In genomic region chr2:142559946-142560345, GRCm38 (mm10) we compare ENCODE assay signal across 21 mouse cellular contexts.
DNase-seq lines count a peak whose midpoint lies in the region; ATAC-seq and TF ChIP-seq lines count a peak whose summit lies in the region.
"Had no signal": no experiment of that assay in that cellular context is flagged by ENCODE, and none has a peak within 500 bp of the region (broad histone marks: within the 10 kb centered on the region; RNA-seq: fewer than 3 reads in every experiment).

No protein-coding gene starts in this region.

- ATAC-seq in forebrain, embryonic 14.5 days, result peak; percentile 36; the same call in 1 of the 2 replicates
- ATAC-seq in forebrain, embryonic 12.5 days (ENCODE audit: low FRiP score), result no peak
- no peak for ATAC-seq in midbrain, embryonic 11.5 days (ENCODE audit: low FRiP score)
- ATAC-seq in midbrain, embryonic 15.5 days (replicated peaks), result no peak
- no peak for ATAC-seq in midbrain, postnatal 0 days (ENCODE audit: low FRiP score)
- no peak for ATAC-seq in liver, embryonic 11.5 days (replicated peaks; ENCODE audit: low FRiP score)
- ATAC-seq: CD4-positive, CD25-positive, alpha-beta regulatory T cell, adult 4 months had no signal

- peak; percentile 64 for DNase-seq in forebrain, embryonic 14.5 days (ENCODE audit: low spot score)
- peak; percentile 81 for DNase-seq in midbrain, embryonic 11.5 days (ENCODE audit: low spot score, missing footprints)
- DNase-seq in embryo, embryonic 11 days, result peak; percentile 35
- peak; percentile 6 for DNase-seq in midbrain, postnatal 0 days (ENCODE audit: low spot score)
- DNase-seq in liver, embryonic 11.5 days (ENCODE audit: low spot score), result no peak
- DNase-seq: adrenal gland, postnatal 25 days; cerebellum, adult 11 months; cerebellum, adult 9-11 months; heart, postnatal 4 days; kidney, adult 2 months; lung, embryonic 14.5 days; retina, postnatal 1 day; right cerebral cortex, postnatal 25 days; thymus, postnatal 14 days had no signal

- no peak overlapping the region; the same call in 1 of the 2 replicates for H3K27ac ChIP-seq in forebrain, embryonic 14.5 days (ENCODE audit: low read depth, low read length)
- H3K27ac ChIP-seq in forebrain, embryonic 12.5 days, result no peak overlapping the region
- H3K27ac ChIP-seq in midbrain, embryonic 11.5 days (ENCODE audit: low read depth, low read length), result peak overlapping the region; percentile 25; the same call in 1 of the 2 replicates
- H3K27ac ChIP-seq in midbrain, embryonic 15.5 days, result no peak overlapping the region
- H3K27ac ChIP-seq in midbrain, postnatal 0 days (ENCODE audit: low read depth, low read length), result no peak overlapping the region
- no peak overlapping the region for H3K27ac ChIP-seq in liver, embryonic 11.5 days (ENCODE audit: low read depth, low read length)
- H3K27ac ChIP-seq: heart, embryonic 10.5 days; kidney, postnatal 0 days; left cerebral cortex, adult 2 months; liver, embryonic 14.5 days had no signal

- no peak overlapping the region for H3K9ac ChIP-seq in forebrain, embryonic 14.5 days (ENCODE audit: low read length)
- H3K9ac ChIP-seq in forebrain, embryonic 12.5 days, result no peak overlapping the region
- no peak overlapping the region for H3K9ac ChIP-seq in midbrain, embryonic 11.5 days (ENCODE audit: low read length)
- H3K9ac ChIP-seq in midbrain, embryonic 15.5 days, result no peak overlapping the region
- no peak overlapping the region for H3K9ac ChIP-seq in midbrain, postnatal 0 days (replicated peaks; ENCODE audit: low read length, poor library complexity, severe bottlenecking)
- H3K9ac ChIP-seq in liver, embryonic 11.5 days (ENCODE audit: low read depth, low read length), result no peak overlapping the region
- H3K9ac ChIP-seq: liver, embryonic 14.5 days; lung, embryonic 14.5 days had no signal

- no peaks in the 10 kb centered on the region for H3K36me3 ChIP-seq in forebrain, embryonic 14.5 days (ENCODE audit: control insufficient read depth, insufficient read depth, low read length)
- no peaks in the 10 kb centered on the region for H3K36me3 ChIP-seq in forebrain, embryonic 12.5 days (replicated peaks)
- no peaks in the 10 kb centered on the region for H3K36me3 ChIP-seq in midbrain, embryonic 11.5 days (ENCODE audit: control insufficient read depth, insufficient read depth, low read length)
- no peaks in the 10 kb centered on the region for H3K36me3 ChIP-seq in midbrain, embryonic 15.5 days (replicated peaks)
- no peaks in the 10 kb centered on the region for H3K36me3 ChIP-seq in midbrain, postnatal 0 days (ENCODE audit: insufficient read depth, low read length)
- no peaks in the 10 kb centered on the region for H3K36me3 ChIP-seq in liver, embryonic 11.5 days (ENCODE audit: control insufficient read depth, insufficient read depth, low read length)
- H3K36me3 ChIP-seq: heart, embryonic 10.5 days had no signal

- TF ChIP-seq CTCF in midbrain, postnatal 0 days (IDR thresholded peaks at IDR 0.05), result no peak

- H3K4me2 ChIP-seq in forebrain, embryonic 14.5 days (ENCODE audit: low read length), result no peak overlapping the region
- no peak overlapping the region for H3K4me2 ChIP-seq in forebrain, embryonic 12.5 days
- H3K4me2 ChIP-seq in midbrain, embryonic 11.5 days, result no peak overlapping the region
- no peak overlapping the region for H3K4me2 ChIP-seq in midbrain, embryonic 15.5 days
- H3K4me2 ChIP-seq in midbrain, postnatal 0 days (ENCODE audit: low read depth, low read length, poor library complexity, severe bottlenecking), result no peak overlapping the region
- H3K4me2 ChIP-seq in liver, embryonic 11.5 days, result no peak overlapping the region
- H3K4me2 ChIP-seq: lung, embryonic 14.5 days had no signal

- H3K27me3 ChIP-seq in forebrain, embryonic 14.5 days (replicated peaks; ENCODE audit: control insufficient read depth, insufficient read depth, low read length), result no peaks in the 10 kb centered on the region
- no peaks in the 10 kb centered on the region; the same call in 1 of the 2 replicates for H3K27me3 ChIP-seq in forebrain, embryonic 12.5 days
- H3K27me3 ChIP-seq in midbrain, embryonic 11.5 days (ENCODE audit: control insufficient read depth, insufficient read depth, low read length), result no peaks in the 10 kb centered on the region
- H3K27me3 ChIP-seq in midbrain, embryonic 15.5 days (replicated peaks), result no peaks in the 10 kb centered on the region
- no peaks in the 10 kb centered on the region for H3K27me3 ChIP-seq in midbrain, postnatal 0 days (ENCODE audit: insufficient read depth, low read length)
- no peaks in the 10 kb centered on the region for H3K27me3 ChIP-seq in liver, embryonic 11.5 days (replicated peaks; ENCODE audit: control insufficient read depth, insufficient read depth, low read length)

- H3K4me1 ChIP-seq in forebrain, embryonic 14.5 days (ENCODE audit: control insufficient read depth, insufficient read depth, low read length), result peaks cover 5% of the 10 kb centered on the region; the same call in 1 of the 2 replicates
- H3K4me1 ChIP-seq in forebrain, embryonic 12.5 days, result peaks cover 11% of the 10 kb centered on the region
- peaks cover 5% of the 10 kb centered on the region; the same call in 1 of the 2 replicates for H3K4me1 ChIP-seq in midbrain, embryonic 11.5 days (ENCODE audit: control insufficient read depth, insufficient read depth, low read length)
- no peaks in the 10 kb centered on the region; the same call in 1 of the 2 replicates for H3K4me1 ChIP-seq in midbrain, embryonic 15.5 days
- H3K4me1 ChIP-seq in midbrain, postnatal 0 days (ENCODE audit: insufficient read depth, low read length), result no peaks in the 10 kb centered on the region
- H3K4me1 ChIP-seq in liver, embryonic 11.5 days (replicated peaks; ENCODE audit: control insufficient read depth, insufficient read depth, low read length), result no peaks in the 10 kb centered on the region
- H3K4me1 ChIP-seq: heart, embryonic 10.5 days had no signal

- H3K9me3 ChIP-seq in forebrain, embryonic 14.5 days (replicated peaks; ENCODE audit: control insufficient read depth, low read length), result no peaks in the 10 kb centered on the region
- H3K9me3 ChIP-seq in forebrain, embryonic 12.5 days, result no peaks in the 10 kb centered on the region
- no peaks in the 10 kb centered on the region for H3K9me3 ChIP-seq in midbrain, embryonic 11.5 days (ENCODE audit: control insufficient read depth, low read length)
- H3K9me3 ChIP-seq in midbrain, embryonic 15.5 days, result no peaks in the 10 kb centered on the region
- H3K9me3 ChIP-seq in midbrain, postnatal 0 days (ENCODE audit: low read length), result no peaks in the 10 kb centered on the region
- no peaks in the 10 kb centered on the region for H3K9me3 ChIP-seq in liver, embryonic 11.5 days (ENCODE audit: control insufficient read depth, low read length)
- H3K9me3 ChIP-seq: heart, embryonic 10.5 days had no signal

- H3K4me3 ChIP-seq in forebrain, embryonic 14.5 days (ENCODE audit: low read depth, low read length), result no peak overlapping the region
- no peak overlapping the region for H3K4me3 ChIP-seq in forebrain, embryonic 12.5 days (replicated peaks)
- no peak overlapping the region for H3K4me3 ChIP-seq in midbrain, embryonic 11.5 days (ENCODE audit: low read depth, low read length)
- no peak overlapping the region for H3K4me3 ChIP-seq in midbrain, embryonic 15.5 days
- no peak overlapping the region for H3K4me3 ChIP-seq in midbrain, postnatal 0 days (ENCODE audit: low read depth, low read length)
- H3K4me3 ChIP-seq in liver, embryonic 11.5 days (ENCODE audit: low read depth, low read length), result no peak overlapping the region
- H3K4me3 ChIP-seq: heart, embryonic 10.5 days; left cerebral cortex, adult 2 months had no signal
